Mouse (Mus musculus) CD4-positive helper T cell, adult 2 months (primary cell): ENCODE data around the gene Arhgap29.

Experiments used
- DNase-seq: peaks from one replicate; pipeline ENCODE4 v3.0.0-alpha.2; 2012; ENCODE audit warnings: low read depth, missing footprints, low spot score

The Arhgap29 gene

DNA sequence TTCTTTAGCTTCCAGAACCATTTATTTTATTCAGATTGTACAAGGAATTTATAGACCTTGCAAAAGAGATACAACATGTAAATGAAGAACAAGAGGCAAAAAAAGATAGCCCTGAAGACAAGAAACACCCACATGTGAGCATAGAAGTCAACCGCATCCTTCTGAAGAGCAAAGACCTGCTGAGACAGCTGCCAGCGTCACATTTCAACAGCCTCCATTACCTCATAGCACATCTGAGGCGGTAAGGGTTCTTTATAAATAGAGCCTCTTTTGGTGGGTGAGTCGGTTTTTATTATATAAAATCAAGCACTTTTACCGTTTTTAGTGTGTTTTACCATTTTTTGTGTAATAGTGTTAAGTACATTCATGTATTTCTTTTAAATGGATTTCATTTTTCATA is 57.5 kb downstream of the Arhgap29 start:
- no peak for DNase-seq

DNA sequence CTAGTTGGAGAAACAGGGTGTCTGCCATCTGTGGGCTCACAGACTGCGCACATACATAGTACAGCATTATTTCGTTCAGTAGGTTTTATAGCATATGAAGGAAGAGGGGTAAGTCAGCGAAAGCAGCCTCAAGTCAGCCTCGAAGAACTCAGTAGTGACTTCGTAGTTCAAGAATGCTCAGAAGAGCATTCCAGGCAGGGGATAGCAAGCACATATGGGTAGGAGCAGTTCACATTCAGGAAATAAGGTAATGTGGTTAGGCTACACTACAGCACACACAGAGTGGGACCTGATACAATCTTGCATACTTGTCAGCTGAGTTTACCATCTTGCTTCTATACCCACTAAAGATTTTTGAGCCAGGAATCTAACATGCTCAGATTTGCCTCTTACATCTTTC is 58.0 kb downstream of the Arhgap29 start:
- no peak for DNase-seq

DNA sequence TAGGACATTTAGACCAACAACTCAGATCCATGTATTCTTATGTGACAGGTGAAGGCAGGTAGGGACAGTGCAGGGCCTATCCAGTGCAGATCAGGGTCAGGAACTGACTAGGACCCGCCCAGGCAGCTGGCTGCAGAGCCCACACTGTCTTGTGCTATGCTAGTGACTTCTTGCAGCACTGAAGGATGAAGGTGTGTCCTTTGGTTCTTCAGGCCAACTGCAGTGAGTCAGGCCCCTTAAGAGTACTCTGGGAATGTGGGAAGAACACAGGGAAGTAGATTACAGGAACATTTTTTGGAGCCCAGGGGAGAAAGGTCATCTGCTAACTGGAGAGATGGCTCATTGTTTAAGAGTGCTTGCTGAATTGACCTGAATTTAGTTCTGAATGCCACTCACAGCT is 60.1 kb downstream of the Arhgap29 start:
- DNase-seq = no peak

DNA sequence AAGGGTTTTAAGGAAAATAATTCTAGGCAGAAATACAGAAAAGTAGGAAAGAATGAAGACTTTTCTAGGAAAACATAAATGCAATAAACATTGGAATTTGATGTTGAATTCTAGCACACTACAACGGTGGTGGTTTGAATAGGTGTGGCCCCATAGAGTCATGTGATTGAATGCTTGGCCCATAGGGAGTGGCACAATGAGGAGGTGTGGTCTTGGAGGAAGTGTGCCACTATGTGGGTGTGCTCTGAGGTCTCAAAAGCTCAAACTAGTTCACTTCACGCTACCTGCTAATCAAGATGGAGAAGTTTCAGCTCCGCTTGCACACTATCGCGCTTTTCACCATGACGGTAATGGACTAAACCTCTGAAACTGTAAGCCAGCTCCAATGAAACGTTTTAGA is 66.1 kb downstream of the Arhgap29 start:
- no peak for DNase-seq

DNA sequence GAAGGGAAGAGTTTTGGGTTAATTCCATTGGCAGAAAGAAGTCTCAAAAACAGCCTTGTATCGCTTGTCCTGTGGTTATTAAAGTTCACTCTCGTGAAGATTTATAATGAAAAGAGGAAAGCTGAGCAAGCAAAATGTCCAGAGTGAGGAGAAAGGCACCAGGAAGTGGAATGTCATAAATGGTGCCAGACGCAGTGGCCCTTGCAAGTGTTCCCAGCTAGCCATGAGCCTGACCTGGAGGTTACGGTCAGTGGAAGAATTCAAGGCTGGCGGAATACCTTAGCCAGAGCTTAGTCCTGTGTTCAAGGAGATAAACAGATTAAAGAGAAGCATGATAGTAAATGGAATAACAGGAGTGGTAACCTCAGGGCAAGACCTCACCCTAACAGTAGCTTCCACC is 66.8 kb downstream of the Arhgap29 start:
- no peak for DNase-seq

DNA sequence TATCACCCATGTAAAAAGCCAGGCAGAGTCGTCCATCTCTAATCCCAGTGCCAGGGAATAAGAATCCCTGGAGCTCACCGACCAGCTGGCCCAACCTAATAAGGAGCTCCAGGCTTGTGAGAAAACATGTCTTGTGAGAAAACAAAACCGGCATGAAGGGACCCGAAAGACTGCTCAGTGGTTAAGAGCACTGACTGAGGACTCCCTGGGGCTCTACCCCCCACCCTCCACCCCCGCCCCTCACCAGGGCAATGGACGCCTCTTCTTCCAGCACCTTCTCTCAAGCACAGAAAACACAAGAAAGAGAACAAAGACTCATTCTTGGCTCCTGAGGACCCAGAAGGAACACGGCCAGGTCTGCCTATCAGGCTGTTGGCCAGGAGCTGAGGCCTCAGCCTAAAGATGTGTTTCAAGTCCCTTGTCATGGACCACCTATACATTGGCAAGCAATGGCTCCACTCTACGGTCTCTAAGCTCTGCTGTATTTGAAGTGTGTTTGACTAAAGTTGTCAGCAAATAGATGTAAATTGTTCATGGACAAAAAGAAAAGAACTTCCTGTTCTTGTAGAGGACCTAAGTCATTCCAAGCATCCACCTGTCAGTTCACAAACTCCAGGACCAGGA is 68.8 kb downstream of the Arhgap29 start:
- no peak for DNase-seq

DNA sequence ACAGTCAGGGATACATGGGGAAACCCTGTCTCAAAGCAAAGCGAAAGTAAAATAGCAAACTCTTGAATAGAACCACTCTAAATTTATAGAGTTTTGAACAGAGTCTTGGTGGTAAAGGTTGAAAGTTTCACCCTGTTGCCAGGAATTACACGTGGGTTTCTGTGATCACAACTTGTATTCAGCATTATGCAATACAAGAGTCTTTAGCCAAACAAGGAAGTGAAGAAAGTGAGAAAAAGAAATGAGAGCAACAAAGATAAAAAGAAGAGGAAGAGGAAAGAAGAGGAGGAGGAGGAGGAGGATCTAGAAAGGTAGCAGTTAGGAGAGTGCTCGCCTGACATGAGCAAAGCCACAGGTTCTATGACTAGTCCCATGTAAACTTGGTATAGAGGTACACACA is 70.0 kb downstream of the Arhgap29 start:
- no peak for DNase-seq

DNA sequence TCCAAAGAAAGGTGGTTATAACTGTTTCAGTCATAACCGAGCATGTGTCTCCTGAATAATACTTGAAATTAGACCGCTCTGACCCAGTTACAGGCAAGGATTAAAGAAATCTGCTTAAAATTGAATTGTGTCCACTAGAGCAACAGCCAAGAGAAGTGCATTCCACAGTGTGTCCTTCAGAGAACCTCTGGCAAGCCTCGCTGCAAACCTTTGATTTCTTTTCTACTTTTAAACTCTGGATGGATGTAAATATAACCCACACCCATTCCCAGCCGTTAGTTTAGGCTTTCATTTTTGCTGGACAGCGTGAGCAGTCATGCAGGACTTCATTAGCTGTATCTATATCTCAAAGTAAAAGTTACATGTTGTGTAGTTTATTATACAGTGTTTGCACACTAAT is 74.3 kb downstream of the Arhgap29 start:
- DNase-seq = no peak

DNA sequence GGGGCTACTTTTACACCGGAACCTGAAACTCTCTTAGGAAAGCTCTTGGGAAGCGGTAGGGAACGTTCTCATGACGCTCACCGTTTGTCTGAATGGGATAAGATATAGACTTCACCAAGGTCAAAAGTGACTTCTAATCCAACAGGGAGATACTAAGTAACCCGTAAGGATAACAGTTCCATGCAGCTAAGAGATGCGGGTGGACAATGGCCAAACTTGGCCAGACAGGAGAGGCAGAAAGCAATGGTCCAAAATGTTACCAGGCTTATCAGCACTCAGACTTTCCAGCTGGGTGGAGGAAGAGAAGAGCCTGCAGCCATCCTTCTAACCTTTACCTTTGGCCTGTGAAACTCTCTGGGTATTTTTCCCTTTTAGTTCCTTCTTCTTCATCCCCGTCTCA is 75.4 kb downstream of the Arhgap29 start:
- no peak for DNase-seq

DNA sequence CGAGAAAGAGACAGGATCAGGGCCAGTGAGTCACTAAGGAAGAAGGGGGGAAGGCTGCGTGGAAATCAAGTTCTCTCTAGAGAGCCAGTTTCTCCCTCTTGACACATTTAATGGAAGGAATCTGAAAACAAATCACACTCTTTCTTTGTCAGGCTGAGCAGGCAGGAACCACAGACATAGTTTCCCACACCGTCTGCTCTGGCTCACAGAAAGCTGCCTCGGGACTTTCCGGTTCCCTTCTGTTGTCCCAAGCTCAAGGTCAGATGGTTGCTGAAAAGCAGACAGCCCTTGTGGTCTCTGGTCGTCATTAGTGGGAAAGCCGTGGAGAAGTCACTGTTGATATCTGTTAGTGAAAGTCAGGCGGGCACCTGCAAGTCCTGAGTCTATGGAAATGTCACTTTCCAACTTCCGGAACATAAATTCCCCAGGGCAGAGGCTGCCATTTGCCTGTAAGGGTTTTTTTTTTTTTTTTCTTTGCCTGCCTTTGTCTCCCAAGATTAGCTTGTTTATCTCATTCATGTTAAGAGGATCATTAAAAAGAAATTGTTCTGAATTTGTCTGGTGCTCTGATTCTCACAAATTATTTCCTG is 81.0 kb downstream of the Arhgap29 start:
- no peak for DNase-seq

DNA sequence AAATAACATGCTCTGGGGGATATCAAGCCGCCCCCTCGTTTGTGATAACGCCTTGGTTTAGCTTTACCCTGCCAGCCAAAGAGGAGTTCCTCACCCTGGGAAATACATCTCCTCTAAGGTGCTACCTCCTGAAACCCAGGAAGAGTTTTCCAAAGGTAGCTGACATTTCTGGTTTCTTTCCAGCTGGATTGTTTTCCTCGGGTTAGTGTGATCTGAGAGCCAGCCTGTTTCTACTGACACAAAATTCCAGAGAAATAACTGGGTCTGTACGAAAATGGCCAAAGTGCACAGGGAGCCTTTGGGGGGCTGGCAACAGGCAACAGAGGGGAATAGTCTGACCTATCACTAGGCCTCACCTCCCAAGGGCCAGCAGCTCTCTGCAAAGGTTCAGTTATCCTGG is 81.9 kb downstream of the Arhgap29 start:
- no peak for DNase-seq

DNA sequence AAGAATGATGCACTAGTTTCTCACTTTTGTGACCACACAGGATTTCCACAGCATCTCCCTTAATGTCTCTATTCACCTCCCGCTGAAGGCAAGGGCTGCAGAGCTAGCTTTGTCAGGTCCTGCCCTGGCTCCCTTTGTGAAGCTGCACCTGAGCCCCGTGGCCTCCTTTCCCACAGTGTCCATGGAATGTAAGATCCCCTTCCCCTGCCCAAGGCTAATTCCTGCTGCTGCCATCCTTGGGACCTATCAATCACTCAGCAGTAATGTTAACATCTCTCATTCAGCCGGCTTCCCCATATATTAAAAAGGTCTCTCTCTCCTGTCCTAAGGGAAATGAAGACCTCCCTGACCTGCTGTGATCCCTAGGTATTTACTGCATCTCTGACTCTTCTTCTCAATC is 82.8 kb downstream of the Arhgap29 start:
- no peak for DNase-seq

DNA sequence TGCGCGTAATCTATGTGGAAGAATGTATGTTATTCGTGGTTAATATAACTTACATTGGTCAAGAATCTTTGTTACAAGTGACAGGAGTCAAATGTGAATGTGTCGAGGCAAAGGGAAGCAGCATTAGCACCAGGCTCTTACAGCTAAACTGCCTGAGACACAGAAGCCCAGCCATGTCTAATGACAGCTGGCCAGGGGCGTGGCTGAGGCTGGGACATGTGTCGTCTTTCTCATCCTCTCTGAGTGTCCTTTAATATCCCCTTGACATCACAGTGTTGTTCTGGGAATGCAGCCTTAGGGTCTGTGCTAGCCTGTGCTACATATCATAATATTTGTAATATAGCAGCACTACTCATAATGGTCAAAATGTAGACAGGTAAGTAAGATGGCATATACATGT is 88.2 kb downstream of the Arhgap29 start:
- no peak for DNase-seq

DNA sequence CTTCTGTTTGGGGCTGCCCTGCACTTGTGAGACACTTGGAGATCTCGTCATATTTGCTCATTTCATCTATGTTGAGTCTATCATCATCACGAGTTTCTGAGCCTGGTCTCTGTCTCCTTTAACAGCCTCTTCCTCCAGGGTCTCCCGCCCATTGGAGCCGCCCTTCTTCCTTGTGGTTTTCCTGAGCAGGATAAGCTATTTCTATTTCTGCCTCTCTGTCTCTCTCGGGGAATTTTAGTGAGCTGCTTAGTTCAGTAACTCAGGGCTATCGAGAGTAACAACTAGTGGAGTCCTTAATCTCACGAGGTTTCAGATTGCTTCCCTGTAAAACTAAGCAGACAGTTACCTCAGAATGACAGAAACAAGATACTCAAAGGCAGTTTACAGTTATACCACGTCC is 90.8 kb downstream of the Arhgap29 start:
- DNase-seq = no peak

DNA sequence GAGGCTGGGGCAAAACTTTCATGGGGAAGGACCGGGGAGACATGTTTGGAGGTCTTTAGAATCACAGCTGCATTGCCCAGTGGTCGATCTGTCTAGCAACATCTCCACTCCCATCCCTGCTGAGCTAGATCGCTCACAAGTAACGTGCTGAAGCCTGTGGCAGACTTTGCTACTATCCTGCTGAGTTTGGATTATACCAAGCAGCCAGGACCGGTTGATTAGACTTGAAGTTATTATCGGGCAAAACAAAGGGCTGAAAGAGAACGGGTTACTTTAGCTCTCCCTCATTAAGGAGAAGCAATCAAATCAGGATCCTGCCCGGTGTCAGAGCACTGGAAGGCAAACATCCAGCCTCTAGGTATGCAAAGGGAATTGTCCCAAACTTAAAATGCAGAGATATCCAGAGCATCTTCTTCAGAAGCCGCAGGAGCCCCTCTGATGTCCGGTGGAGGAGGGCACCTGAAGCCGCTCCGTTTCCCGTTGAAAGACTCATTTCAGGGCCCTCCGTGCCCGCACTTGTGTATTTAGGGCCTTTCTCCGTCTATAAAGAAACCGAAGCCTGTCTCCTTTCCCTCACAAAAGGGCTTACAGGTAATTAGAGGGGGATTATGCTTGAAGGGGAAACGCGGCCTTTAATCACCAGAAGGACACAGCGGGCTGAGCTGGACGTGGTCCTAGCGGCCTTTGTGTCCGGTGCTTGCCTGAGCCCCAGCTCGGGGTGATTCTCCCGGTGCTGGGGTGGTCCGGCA is 91.6 kb downstream of the Arhgap29 start, which contains the start of gene Abca4:
Gene Abca4, plus strand, starts transcription at position 645 of the 749 bp plus-strand sequence.
- no peak for DNase-seq

DNA sequence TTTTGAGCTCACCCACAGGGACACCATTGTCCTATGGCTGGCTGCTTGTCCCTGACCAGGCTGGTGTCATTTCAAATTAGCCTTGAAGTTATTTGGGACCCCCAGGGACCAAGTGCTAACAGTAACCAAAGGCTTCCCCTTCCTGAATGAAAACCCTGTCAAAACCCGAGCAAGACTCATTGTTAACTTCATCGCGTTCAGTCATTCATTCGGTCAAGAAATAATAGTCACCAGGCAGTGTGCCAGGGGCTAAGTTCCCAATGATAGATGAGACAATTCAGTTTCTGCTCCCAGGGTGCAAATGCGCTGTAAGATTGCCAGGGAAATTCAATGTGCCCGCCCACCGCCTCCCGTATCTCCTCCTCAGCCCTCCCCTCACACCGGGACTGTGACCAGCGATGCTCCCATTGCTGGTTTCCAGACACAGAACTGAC is 93.9 kb downstream of the Arhgap29 start:
- no peak for DNase-seq

DNA sequence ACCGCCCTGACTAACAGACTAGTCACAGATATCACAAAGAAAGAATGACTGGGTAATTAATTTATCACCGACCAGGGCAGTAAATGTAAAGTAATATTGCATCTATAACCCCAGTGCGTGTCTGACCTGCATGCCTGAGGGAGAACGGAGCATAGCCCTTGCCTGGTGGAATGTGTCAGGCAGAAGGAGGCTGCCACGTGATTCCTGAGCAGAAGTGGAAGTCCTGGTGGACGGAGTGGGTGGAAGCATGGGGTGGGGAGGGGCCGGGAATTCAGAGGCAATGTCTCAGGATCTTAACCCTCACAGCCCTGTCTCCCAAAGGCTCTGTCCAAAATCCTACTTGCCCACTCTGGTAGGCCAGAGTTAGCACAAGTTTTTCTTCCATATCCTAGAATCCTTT is 95.1 kb downstream of the Arhgap29 start:
- DNase-seq = no peak

DNA sequence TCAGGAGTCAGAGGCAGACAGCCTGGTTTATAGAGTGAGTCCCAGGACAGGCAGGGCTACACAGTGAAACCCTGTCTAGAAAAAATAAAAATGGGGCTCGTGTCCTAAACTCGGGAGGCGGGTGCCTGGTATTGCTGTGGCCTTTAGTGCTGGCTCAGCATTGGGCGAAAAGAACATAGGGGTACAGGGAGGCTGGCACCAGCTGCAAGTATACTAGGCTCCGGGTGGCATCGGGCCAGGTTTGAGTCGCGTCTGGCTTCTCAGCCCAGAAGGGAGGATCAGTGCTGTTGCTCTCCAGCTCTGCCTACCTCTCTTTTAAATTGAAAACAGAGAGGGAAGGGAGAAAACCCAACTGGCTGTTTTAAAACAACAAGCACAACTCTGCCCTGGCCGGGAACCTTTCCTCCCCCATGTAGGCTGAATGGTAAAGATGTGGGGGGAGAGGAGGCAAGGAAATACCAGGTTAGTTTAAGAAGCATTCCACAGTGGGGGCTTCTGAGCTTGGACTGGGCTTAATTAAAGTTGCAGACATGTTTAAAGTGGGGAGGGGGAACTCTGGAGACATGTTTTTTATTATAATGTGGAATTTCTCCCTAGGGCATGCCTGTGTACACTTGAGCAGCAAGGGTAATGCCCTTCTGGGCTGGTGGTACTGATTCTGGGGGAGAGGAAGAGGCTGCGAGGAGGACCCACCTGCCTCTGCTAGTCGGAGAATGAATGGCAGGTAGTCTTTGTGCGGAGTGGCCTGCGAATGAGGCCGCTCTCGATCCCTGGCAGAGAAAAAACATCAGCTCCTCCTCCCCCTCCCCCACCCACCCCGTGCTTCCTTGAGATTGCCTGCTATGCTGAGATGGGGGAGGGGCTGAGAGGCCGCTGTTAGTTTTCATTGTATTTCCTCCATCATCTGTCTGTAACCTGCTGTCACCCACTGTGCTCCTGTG is 95.8 kb downstream of the Arhgap29 start:
- DNase-seq = no peak

DNA sequence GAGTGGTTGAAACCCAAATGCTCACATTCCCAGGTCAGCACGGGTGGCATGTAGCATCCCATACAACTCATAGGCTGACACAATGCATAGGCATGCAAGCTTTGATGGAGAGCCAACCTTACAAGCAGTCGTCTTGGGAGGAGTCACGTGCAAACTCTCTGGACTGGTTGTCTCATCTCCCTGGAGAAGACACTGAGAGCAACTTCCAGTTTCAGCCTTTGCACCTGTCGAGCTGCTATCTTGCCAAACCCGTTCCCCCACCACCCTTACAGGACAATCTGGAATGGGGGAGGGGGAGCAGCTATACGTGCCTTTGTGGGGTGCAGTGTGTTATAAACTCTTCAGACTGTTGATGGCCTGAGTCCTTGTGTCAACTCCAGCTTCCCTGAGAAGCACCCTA is 96.8 kb downstream of the Arhgap29 start:
- DNase-seq = no peak

DNA sequence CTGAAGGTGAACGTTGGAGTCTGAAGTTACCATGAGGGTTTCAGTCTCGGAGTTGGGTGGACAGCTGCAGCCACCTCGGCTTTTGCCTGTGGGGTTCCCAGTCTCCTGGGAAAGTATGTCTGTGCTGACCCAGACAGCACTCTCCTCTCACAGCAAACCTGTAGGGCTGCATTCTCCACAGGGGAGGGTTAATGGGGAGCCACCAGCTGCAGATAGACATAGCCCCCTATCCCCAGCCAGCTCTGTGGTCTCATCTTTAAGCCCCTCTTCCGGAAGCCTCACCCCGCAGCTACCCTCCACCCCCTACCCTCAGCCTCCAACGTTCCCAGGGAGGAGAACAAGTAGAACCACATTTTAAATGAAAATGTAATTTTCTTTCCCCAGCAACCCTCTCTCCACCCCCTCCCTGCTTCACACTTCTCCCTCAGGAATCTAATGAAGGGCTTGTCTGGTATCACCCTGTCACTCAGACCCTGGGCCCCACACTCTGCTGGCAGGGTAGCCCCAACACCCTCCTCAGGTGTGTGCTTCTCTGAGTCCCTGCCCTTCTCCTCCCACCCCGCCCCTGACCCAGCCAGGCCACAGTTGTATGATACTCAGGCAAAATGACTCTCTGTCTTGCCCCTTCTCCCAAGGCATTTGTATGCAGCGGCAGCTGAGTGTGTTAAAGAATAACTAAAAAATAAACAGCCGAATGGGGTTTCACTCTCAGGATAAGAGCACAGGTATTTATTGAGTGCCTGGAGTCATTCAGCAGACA is 106.3 kb downstream of the Arhgap29 start:
- no peak for DNase-seq

DNA sequence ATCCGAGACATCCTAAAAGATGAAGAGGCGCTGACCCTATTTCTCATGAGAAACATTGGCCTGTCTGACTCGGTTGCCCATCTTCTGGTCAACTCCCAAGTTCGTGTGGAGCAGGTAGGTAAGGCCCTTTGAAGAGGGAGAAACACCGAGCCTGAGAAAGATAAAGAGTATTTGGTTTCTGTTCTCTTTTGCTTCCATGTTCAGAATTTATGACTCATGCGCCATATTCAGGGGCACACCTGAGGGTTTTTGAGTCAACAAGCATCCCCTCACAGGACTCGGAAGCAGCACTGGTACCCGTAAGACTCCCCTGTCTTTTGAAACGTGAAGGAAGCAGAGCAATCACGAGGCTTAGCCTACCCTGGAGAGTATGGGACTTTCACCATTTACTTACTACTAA is 110.2 kb downstream of the Arhgap29 start:
- DNase-seq = no peak
